Mouse (Mus musculus) hindlimb bud, embryonic 11.5 days (tissue): ENCODE measurements around the gene Sult6b1.

Source experiments
- DNase-seq: peaks from one replicate; pipeline ENCODE4 v3.0.0-alpha.2; 2012; ENCODE audit warnings: low read depth, low spot score; ENCODE audit errors: extremely low spot score

Gene Sult6b1

DNA sequence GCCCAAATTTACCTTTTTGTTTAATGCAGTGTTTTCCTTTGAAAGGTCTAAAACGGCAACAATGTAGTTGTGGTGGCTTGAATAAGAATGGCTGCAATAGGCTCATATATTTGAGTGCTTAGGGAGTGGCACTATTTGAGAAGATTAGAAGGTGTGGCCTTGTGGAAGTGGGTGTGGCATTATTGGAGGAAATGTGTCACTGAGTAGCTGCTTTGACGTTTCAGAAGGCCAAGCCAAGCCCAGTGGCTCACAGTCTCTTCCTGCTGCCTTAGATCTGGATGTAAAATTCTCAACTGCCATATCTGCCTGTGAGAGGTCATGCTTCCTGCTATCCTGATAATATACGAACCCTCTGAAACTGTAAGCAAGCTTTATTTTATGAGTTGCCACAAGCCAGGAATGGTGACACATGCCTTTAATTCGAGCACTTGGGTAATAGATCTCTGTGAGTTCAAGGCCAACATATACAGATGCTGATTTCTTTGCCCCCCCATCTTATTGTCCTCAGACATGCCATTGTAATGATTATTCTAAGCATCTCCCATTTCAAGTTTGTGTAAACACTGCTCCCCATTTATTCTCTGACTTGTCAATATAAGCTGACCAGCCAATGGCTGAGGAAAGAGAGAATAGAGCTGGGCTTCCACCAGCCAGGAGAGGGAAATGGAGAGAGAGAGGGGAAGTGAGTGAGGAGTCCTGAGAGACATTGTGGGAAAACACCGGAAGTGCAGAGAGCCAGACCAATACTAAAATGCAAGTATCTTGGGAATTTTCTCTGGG, 21.3 kb downstream of the Sult6b1 start:
- no peak for DNase-seq

DNA sequence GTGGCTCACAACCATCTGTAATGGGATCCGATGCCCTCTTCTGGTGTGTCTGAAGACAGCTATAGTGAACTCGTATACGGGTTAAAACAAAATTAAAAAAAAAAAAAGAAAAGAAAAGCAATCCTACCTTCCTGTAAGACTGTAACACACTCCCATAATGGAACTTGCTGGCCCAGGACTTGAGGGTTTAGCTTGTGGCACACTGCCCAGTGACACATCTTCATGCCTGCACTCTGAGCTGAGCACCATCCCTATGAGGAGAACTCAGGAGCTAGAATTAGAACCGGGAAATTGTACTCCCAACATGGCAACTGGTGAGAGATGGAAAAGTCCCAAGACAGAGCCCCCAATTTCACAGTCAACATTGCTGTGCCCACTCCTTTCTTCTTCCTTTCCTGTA, 23.5 kb downstream of the Sult6b1 start:
- no peak for DNase-seq

DNA sequence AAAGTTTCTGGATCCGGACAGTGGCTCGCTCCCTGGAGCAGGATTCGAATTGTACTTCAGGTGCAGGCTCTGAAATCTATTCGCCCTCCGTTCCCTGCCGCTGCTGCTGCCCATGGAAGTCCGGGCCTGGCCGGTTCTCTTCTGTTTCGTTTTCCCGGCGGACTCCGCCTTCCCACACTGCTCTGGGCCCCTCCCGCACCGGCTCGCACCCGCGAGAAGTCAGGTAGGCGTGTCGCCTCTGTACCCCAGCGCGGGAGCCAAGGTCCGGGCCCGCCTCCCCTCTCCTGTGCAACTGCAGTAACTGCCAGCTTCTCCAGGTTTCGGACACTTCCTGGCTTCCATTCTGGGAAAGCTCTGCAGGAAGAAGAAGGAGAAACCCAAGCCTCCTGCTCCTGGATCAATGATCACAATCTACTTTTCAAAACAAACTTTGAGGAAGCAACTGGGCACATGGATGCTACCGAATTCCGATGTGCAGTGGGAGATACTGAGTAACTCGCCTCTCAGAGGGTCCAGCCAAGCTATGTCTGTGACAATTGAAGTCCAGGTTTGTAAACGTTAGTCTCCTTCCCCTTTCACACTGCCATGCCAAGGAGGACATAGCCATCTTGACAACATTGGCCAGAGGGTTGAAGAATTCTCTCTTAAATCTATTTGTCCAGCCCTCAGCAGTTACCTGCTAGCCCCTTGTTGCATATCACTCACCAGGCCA, 24.2 kb downstream of the Sult6b1 start, which contains the start of gene Eif2ak2:
Gene Eif2ak2, minus strand, starts transcription at position 173 of the 712 bp plus-strand sequence.
- DNase-seq = peak; percentile 47

DNA sequence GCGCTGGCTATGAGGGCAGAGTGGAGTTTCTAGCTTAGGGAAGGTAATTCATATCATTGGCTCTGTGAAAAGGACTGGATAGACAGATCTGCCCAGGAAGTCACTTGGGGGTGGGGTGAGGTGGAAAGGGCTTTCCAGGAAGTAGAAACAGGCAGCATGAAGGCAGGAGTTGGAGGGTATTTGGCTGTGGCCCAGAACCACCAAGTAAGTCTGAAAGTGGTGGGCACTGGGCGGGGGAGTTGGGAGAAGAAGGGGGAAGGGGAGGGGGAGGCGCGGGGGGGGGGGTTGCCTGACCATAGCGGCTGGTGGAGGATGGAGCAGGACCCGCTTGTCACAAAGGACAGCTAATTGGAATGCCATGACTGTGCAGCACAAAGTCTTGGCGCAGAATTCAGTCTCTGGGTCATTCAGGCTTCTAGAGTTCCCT, 24.9 kb downstream of the Sult6b1 start:
- no peak for DNase-seq

DNA sequence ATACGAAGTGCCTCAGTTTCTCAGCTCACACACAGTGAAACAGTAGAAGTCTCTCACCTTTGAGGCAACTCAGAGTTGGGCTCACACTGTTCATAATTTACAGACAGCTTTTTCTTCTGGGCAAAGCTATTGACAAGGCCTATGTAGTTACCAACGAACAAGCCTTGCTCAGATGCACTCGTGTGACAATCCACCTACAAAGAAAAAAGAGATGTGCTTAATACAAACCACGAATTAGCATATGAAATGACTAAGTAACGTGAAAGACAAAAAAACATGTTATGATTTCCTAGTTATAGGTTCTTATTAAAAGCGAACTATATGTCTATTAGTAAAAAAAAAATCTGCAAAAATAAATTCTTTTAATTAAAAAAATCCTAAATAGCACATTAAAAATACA, 32.9 kb downstream of the Sult6b1 start:
- no peak for DNase-seq

DNA sequence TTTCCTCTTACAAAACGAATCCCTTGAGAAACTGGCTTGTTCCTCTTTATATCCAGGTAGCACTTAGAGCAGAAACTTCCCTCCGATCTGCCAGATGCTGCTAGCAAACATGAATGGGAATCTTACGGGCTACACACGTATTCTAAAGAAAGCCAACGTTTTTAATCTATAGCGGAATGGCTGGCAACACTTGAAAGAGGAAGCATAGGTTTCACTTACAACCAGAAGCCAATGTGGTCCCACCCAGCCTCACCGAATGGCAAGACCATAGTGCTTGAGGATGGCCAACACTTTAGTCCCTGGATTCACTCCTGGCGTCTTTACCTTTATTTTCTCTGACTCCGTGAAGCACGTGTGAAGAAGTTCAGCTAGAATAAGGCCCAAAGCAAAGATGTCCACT, 50.5 kb downstream of the Sult6b1 start:
- no peak for DNase-seq

DNA sequence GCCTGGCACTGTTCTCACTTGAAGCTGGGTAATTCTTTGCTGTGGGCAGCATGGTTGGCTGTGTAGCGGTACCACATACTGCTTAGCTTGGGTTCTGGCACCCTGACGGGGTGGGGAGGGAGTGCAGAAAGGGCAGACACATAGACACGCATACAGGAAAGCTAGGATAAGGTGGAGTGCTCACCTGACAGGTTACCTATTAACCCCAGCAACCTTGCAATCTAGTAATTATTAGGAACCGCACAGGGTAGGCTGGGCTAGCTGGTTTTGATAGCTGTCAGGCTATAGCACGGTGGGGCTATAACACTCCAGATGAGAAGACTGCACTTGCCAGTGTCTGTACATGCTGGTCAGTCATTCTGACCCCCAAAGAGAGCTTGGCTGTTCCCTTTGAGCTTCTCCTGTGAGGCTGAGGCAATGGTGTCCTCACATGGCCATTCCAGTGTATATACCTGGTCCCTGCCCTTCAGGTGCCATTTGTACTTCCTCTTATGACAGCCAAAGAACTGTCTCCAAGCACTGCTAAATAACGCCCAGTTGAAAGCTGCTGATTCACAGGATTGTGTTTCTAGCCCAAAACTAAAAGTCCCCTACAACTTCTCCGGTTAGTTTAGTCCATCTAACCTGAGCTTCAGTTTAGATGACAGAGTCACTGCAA, 64.4 kb downstream of the Sult6b1 start:
- DNase-seq = no peak

DNA sequence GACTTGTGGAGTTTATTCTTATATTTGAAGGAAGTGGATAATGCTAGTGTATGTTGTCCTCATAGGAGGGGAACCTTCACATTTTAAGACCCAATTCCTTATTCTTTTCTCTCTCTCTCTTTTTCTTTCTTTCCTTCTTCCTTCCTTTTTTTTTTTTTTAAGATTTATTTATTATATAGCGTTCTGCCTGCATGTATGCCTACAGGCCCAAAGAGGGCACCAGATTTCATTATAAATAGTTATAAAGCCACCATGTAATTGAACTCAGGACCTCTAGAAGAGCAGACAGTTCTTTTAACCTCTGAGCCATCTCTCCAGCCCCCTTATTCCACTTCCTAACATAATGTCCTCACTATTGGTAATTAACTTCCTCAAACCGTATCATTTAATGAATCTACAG, 70.7 kb downstream of the Sult6b1 start:
- DNase-seq = no peak

DNA sequence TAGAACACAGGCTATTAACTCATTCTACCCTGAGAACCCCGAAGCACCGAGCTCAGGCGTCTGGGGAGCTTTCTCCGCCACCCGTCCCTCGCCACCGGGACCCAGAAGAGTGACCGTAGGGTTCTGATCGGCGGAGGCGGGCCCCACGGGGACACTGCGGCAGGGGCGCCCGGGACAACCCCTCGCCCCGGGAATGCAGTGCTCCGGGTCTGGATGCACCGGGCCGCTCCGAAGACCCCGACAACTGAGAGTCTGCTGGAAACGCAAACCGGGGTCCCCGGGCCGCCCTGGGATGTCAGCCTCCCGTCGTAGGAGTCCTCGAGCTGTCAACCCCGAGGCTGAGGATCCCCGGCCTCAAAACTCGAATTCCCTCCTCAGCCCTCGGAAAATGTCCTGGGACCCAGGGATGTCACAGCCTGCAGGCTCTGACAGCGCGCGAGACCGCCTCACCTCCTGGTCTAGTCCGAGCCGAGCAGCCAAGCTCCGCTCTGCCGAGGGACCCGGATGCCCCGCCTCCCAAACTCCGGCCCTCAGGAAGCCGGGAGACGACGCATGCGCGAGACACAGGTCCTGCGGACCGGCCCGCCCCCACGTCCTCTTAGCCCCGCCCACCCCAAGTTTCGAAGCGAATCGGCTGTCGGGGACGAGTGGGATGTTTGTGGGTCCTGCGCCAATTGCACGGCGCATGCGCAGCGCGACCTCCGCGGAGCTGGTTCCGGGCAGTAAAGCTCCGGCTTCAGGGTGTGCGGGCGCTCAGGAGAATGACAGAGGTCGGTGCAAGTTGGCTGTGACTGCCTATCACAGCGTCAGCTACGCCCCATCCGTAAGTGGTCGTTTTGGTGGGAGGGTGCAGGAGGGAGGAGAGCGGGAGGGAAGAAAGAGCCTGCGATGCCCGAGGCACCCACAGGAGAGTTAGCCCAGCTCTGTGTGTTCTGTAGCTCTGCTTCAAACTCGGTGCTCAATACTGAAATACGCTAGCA, 71.6 kb downstream of the Sult6b1 start, which contains the start of the genes Heatr5b and Gpatch11:
Gene Heatr5b, minus strand, starts transcription at position 509 of the 980 bp plus-strand sequence.
Gene Gpatch11, plus strand, starts transcription at position 712 of the 980 bp plus-strand sequence.
- DNase-seq = peak; percentile 91
